Mouse (Mus musculus) adrenal gland, postnatal 10 days (tissue): ENCODE measurements around the gene Magi1. TPM values are rescaled to one million over a fixed set of nuclear protein-coding genes. Genes with fewer than 3 reads are reported as not detected.

Experiments
- DNase-seq: peaks from one replicate; pipeline ENCODE4 v3.0.0; 2021; ENCODE audit warnings: mixed read lengths
- total RNA-seq, 2 experiments: library from RNA; stranded (reverse); gene quantifications; 2 replicates each; pipeline ENCODE4 v1.2.3; 2021

The Magi1 gene
- total RNA-seq, 2 experiments from 2014 or later: 19.1 to 22.4 TPM

DNA sequence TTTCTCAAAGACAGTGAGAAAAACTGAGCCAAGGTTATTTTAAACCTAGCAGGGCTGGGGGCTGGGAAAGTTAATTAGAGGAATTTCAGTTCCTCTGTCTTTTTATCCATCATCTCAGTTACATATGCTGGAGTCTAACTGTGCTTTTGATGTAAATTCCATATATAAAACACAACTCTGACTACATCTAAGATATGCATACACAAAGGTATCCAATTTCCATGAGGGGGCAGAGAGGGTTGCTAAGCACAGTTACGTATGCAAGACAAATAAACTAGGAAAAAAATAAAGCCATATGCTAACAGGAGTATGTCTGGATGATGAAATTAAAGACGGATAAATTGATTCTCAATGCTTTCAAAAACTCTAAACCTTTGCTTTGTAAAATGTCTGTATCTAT, 315.0 kb downstream of the Magi1 start:
- DNase-seq: no peak

DNA sequence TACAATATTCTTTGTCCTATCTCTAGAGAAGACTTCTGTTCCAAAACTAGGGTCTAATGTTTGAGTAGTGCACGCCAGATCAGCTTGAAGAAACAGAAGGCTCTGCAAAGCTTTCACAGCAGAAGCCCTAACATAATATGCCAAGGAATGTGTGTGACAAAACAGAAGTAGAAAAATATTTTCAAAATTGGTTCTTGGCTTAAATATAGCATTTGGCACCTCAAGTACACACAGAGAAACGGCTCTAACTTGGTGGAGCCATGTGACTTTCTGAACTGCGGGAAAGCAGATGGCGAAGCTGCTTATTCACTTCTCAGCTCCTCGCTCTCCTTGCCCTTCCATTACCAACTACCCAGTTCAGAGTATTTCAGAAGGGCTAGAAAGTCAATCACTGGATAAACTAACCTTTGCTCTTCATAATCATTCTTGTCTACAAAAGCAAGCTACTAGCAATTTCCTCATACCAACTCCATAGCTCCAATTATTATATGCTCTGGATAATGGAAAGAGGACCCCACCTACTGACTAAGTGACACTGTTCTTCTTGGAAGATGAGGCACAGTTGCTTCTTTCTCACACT, 320.9 kb downstream of the Magi1 start:
- no peak for DNase-seq

DNA sequence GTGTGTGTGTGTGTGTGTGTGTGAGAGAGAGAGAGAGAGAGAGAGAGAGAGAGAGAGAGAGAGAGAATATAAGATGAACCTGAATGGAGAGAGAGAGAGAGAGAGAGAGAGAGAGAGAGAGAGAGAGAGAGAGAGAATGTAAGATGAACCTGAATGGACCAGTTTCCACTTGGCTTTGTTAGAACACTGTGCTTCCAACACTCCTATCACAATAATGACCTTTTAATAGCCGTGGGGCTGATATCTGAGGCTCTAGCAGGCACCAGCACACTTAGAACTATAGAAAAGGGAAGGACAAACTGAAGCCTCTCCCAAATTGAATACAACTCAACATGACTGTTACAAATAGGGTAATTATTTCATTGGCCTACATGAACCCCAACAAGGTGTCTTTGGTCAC, 321.9 kb downstream of the Magi1 start:
- DNase-seq: no peak

DNA sequence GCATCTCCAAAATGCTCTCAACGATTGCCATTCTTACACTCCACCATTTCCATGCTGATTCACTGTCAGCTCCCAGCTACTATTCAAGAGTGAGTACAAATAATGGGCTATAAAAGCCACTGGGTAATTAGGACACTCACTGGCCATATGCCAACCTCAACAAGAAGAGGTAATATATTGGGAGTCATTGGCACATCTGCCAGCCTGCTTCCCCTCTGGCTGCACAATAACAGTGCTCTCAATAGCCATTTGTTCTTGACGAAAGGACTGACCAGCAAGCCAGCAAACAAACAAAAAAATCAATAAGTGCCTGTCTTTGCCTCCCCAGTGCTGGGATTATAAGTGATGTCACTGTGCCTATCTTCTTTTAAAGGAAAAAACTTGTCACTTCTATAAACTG, 326.5 kb downstream of the Magi1 start:
- no peak for DNase-seq

DNA sequence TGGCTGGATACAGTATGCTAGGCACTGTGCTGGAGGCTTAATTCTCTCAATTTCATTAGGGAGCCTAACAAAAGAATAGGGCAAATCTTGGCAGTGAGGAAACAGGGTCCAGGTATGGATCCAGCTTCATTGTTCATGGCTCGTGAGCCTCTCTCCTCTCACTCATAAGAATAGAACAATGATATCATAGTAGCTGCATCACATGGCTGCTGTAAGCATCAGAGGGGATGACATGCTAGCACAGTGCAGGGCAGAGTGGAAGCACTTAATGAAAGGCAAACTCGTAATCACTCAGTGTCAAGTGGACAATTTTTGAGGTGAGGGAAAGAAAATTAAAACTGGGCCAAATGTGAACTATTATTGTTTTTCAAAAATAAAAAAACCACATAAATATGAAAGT, 337.1 kb downstream of the Magi1 start:
- DNase-seq: no peak

DNA sequence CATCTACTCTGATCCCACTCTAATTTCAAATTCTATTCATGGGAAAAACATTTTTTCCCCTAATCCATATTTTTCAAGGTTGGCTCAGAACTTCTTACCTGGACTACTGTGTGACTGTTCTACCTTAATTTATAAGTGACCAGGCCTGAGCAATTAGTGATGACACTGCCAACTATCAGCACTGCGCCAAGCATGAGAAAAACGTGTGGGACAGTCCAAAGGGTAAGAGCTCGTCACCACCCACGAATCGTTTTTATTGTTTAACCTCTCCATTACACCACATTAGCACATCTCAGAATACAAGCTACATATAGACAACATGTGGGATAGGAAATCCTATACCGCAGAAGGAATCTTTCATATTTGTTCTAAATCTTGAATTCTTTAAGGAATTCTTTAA, 347.4 kb downstream of the Magi1 start:
- DNase-seq: no peak

DNA sequence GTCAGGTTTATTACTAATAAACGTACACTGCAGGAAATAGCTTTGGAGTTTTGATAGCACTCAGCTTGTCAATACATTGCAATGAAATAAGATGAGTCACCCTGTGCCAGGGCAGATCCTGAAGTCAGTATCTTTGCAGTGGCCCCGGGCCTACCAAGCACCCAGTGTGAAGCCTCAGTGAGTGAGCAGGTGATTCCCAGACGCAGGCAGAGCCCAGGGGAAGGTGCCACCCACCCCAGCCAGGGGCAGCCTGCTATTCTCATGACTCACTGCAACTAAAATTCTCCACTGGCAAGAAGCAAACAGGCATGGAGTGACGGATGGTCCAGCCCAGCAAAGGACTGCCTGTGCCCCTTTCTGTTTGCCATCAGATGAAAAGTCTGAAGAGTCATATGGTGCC, 347.9 kb downstream of the Magi1 start:
- peak; percentile 8 for DNase-seq

DNA sequence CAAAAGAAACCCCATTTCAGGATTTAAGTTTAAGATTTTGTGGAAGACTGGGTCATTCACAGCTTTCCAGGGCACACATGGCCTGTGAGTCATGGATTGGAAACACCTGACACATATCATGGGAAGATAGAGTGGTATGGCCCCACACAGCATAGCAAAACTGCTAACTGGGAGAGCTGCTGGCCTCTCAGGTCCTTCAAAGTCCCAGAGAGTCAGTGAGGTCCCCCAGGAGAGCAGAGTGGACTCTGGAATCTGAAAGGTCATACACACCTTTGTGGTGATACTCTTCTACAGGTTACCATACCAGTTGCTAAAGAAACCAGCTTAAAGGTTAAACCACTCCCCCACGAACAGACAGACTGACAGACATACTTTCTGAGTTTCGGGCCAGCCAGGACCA, 349.0 kb downstream of the Magi1 start:
- DNase-seq: no peak

DNA sequence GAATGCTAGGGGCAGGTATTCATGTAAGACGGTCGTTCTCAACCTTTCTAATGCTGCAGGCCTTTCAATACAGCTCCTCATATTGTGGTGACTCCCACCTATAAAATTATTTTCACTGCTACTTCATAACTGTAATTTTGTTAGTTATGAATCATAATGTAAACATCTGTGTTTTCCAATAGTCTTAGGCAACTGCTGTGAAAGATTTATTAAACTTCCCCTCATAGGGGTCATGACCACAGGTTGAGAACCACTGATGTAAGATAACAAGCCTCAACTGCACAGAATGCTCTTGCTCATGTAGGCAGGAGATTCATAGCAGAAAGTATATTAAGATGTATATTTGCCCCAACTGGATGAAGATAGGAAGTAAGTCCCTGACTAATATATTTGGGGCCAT, 359.1 kb downstream of the Magi1 start:
- DNase-seq: no peak

DNA sequence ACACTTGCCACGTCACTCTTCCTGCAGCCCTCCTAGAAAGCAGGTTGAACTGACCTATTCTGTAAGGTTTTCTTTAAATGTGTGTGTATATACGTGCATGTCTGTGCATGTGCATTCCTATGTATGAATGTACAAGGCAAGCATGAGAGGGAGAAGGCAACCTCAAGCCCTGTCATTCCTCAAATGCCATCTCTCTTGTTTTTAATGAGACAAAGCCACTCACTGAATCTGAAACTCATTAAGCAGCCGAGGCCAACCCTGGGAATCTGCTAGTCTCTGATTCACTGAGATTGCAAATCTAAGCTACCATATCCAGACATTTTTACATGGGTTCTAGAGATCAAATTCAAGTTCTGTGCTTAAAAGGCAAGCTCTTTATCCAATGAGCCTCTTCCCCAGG, 359.7 kb downstream of the Magi1 start:
- DNase-seq: no peak

DNA sequence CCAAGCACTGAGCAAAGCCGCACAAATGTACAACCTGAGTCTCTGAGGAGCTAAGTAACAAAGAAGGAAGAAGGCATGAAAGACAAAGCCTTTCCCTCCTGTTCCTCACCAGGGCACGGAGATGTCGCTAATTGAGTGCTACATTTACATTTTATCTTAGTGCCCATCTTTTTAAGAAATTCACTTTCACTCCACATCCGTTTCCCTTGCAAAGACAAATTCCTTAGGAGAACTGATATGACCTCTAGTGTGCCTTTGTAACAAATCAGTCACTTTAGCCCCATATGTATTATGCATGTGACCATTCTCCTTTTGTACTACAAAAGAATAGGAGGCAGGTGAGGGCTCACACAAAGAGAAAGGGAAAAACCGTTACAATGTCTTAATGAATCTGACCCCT, 360.4 kb downstream of the Magi1 start:
- DNase-seq: no peak

DNA sequence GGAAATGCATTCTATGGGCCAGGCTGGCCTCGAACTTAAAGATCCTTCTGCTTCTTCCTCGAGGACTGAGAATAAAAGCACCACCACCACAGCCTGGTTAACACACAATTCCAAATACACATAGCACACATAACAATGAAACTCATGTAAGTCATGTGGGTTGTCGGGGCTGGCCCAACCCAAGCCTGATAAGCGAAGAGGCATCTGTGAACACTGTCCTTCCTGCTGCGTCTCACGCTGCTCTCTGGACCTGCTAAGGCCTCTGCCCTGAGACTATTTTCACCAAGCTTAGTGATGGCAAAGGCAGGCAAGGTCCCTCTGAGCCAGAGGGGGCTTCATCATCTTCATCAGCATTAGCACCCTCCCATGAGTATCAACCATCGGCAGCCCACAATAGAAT, 360.8 kb downstream of the Magi1 start:
- no peak for DNase-seq

DNA sequence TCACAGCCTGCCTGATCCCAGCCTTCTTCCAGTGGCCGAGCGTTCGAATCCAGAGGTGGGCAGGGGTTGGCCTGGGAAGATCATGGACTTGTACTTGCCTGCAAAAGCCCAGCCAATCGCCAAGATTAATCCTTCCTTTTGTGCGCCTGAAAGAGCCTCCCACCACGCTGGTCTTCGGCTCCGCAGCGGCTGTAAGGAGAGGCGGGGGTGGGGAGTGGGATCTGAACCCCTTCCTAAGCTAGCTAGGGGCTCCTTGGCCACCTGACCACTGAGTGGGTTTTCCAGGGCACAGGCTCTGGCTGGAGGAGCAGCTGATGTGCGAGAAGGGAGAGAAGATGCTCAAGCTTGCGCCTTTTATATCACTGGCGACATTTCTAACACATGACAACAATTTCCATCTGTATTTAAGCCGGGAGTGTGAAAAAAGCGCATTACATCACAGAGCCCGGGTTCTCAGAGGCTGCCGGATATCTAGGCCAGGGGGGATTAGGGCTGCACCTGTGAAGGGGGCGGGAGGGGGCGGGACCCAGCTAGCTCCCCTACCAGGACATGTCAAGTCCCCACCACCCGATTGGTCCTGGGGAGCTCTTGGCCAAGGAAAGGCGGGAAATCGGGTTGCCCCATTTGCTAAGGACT, 370.4 kb downstream of the Magi1 start:
- no peak for DNase-seq

DNA sequence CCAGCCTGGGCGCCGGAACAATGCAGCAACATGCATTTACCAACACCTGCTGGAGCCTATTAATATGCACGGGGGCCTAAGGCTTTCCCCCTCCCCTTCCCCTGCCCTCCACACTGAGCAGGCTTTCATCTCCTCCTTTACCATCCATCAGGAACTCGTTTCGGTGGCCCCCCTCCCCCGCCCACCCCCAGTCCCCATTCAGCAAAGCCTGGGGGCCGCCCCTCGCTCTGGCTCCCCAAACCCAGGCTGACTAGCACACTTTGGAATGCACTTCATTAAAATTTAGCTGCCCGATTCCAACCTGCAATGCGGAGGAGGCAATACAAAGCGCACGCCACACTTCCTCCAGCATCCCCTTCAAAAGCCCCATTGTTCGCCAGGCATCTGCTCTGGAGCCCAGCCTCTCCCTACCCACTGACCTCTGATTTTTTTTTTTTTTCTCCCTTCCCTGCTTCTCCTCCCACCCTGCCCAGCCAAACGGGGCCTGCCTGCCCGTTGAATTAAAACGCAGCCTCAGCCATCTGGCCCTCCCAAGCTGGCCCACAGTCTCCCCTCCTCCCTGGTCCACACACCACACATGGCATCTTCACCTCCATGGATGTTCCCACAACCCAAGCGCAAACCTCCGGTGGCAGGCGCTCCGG, 371.0 kb downstream of the Magi1 start:
- DNase-seq: no peak

DNA sequence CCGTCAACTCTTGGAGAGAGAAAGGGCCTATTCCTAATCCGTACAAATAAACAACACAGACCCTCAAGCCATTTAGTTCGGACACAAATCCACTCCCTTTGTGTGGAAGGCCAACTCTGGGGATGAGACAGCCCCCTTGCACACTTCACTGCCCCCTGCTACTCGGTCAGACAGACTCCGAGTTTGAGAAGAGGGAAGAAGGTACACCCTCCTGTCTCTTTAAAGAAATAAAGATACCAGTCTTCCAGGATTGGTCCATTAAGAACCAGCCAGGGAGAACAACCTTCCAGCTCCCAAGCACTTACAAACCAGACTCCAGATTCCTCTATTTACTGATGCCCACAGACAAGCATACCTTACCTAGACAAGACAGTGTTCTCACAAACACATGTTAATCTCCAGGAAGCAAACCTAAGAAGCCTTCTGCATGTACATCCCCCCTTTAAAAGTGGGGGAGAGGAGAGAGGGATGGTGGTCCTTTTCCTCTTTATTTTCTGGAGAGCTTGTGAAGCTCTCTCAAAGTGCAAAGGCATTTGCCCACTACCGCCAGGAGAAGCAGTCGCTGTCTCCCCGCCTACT, 371.6 kb downstream of the Magi1 start:
- DNase-seq: no peak

DNA sequence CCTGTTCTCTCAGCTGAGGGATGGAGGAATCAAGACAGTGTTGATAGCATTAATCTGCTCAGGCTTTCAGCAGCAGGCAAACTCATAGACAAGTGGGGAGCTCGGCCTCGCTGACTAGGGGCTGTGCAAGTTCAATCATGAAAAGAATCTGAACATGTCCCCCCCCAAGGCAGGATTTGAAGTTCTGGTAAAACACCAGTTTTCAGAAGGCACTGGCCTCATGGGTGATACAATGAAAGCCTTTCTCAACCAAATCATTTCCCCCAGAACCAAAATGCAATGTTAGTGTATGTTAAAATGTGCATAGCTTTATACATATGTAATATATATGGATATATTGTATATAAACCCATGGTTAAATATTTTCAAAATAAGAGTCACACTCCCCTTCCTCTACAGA, 372.3 kb downstream of the Magi1 start:
- no peak for DNase-seq

DNA sequence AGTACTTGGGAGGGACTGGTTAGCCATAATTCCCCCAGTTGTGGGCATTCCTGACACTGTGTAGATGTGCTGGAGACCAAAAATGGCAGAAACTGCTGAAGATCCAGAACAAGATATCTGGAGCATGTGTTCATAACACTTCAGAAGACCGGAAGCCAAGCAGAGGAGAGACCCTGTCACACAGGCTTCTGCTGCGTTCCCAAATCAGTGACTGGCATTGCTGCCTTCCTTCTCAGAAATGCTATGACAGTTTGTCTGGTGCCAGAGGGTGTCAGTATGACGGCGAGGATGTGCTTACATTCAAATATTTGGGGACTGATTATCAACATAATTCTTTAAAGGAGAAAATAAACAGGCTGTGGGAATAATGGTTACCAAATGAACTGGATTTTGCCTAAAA, 373.7 kb downstream of the Magi1 start:
- DNase-seq: no peak

DNA sequence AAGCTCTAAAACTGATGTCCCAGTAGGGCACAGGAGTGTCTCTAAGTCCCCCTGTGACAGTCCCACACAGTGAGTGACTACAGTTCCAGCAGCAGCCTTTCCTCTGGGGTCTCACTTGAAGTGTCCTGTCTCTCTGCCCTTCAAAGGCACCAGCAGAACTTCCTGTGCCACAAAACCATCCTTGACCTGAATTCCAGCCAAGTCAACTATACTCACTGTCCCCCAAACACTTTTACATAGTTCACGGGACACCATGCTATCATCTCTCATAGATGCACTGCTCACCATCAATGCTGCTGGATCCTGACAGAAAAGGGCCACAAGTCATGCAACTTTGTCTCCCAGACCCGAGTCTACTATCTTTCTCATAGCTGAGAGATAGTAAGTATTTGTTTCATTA, 378.7 kb downstream of the Magi1 start:
- no peak for DNase-seq

DNA sequence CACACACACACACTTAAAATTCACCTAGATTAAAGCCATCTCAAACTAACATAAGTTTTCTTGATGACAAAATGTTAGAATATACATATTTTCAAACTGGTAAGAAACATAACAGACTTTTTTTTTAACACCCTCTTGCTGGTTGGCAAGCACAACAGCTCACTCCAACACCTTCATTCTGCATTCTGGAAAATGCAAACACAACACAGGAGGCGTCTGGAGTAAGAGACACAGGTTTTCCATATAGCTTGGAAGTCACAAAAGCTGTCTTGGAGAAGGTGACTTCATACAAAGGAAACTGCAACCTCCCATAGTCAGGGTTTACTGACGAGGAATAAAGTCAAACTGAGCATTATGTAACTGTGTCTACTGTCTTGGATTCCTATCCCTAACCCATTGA, 381.5 kb downstream of the Magi1 start:
- DNase-seq: no peak

DNA sequence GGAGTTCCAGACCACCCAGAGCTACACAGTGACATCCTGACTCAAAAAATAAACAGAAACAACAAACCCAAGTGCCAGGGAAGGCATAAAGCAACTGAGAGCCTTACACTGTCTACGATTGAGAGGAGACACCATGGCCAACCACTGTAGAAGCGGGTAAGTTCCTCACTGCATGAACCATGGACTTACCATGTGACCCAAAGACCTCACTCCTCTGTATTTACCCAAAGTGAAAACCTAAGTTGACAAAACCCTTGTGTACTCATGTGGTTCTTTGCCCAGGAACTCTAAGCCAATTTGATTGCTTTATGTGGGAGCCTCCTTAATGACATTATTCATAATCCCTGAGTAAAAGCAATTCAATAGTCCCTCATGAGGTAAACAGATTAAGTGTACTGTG, 382.3 kb downstream of the Magi1 start:
- DNase-seq: no peak

DNA sequence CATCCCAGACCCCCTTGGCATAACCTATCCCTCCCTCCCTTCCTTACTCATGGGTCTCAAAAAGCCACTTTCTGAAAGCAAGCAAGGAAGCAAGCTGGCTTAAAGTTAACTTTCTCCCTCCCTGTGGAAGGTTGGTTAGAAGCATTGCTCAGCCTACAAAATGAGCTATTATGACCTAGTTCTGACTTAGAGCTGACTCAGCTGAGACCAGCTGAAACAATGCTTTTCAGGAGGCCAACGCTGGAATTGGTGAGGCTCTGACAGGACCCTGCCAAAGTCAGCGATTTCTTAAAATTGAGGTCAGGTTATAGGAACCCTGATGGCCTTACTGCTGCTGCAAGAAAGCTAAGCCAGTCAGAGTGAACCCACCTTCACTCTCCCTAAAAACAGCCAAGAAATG, 386.2 kb downstream of the Magi1 start:
- no peak for DNase-seq

DNA sequence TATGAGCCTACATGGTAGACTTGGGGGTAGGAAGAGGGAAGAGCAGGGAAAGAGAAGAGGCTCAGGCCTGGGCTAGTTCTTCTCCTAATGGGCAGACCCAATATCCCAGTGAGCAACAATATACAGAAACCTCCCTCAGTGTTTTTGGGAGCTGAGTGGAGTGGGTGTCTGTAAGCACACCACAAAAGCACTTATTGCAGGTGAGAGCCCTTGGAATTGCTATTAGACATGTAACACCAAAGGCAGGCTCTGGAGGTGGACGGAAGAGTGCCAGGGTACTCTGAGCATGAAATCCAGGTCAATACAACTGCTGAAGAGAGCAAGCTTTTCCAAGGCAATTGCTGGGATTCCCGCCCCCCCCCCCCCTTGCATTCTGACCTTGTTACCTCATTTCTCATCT, 388.0 kb downstream of the Magi1 start:
- peak; percentile 17 for DNase-seq

DNA sequence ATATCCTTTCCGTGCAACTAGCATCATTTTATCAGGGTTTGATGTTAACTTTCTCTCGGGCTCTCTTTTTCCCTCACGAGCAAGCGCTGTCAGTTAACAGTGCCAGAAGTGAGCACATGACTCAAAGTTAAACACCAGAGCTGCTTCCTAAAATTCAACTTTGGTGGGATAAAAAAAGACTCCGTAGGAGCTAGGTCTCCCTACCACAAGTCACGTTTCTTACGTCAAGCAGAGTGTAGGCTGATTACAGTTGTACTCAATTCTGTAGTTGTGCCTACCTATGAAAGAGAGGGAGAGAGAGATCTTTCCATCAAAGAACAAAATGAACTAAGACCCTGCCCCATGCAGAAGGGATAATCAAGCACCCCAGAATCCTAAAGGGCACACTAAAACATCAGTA, 389.8 kb downstream of the Magi1 start:
- DNase-seq: no peak

DNA sequence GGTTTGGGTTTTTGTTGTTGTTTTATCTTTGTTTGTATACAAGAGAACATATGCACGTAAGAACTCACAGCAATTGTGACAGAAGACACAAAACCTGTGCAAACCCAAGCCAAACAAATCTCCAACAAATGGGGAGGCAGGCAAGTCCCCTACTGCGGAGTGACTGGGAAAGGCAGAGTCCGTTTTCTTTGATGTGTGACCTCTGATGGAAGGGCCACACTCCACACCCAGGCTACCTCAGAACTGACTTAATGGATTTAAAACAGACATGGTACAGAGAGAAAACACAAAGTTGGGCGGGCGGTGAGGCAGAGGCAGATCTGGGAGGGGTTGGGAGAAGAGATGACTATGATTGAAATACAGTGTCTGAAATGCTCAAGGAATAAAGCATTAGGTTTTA, 390.8 kb downstream of the Magi1 start:
- no peak for DNase-seq
